Mouse (Mus musculus) liver, embryonic 14.5 days (tissue): Measurements from ENCODE around the gene Ppargc1a. TPM values are rescaled to one million over a fixed set of nuclear protein-coding genes. Genes with fewer than 3 reads are reported as not detected.

Experiments used
- ATAC-seq: fragments of 200-750 bp; cut with Nextera tagmentation; 2 replicates; pipeline ENCODE4 v1.8.0; 2017; ENCODE audit warnings: moderate number of reproducible peaks, mild to moderate bottlenecking, moderate library complexity; ENCODE audit not compliant: insufficient read depth
- DNase-seq, 3 experiments: peaks; one replicate each; pipeline ENCODE4 v3.0.0-alpha.2; 2012 to 2013; ENCODE audit warnings: low read depth in 3 of 3, low spot score in 3 of 3
- H3K27ac ChIP-seq: fragments of 300-500 bp; sonication (generic); 2 replicates; pipeline ENCODE4 v1.5.1; 2014; ENCODE audit warnings: moderate library complexity, mild to moderate bottlenecking, control low read depth, inconsistent platforms
- H3K27me3 ChIP-seq: fragments of 300-500 bp; sonication (generic); 2 replicates; pipeline ENCODE4 v1.6.1; 2014; ENCODE audit warnings: mild to moderate bottlenecking, low read length, moderate library complexity; ENCODE audit not compliant: control insufficient read depth, insufficient read depth
- H3K36me3 ChIP-seq: fragments of 300-500 bp; sonication (generic); replicated peaks from 2 replicates; pipeline ENCODE4 v1.6.1; 2014; ENCODE audit warnings: low read depth; ENCODE audit not compliant: control insufficient read depth, insufficient read depth
- H3K4me1 ChIP-seq, 2 experiments: fragments of 200-500 bp in 1 of 2; fragments of 300-500 bp in 1 of 2; sonication (generic) in 1 of 2; replicated peaks; 2 replicates each; pipeline ENCODE4 v1.6.1; 2012 to 2014; ENCODE audit warnings: antibody characterized with exemption in 1 of 2, inconsistent platforms in 1 of 2, low read length in 1 of 2; ENCODE audit not compliant: control insufficient read depth in 2 of 2, insufficient read depth in 2 of 2
- H3K4me2 ChIP-seq: fragments of 300-500 bp; sonication (generic); 2 replicates; pipeline ENCODE4 v1.6.1; 2014; ENCODE audit warnings: low read depth, mild to moderate bottlenecking, control low read depth, moderate library complexity
- H3K4me3 ChIP-seq, 2 experiments: fragments of 200-500 bp in 1 of 2; fragments of 300-500 bp in 1 of 2; sonication (generic) in 1 of 2; 2 replicates each; pipeline ENCODE4 v1.5.1; 2012 to 2014; ENCODE audit warnings: low read depth in 2 of 2, low read length in 2 of 2, mild to moderate bottlenecking in 2 of 2, control low read depth in 1 of 2, inconsistent platforms in 1 of 2, moderate library complexity in 1 of 2; ENCODE audit not compliant: insufficient read depth in 1 of 2
- H3K9ac ChIP-seq: fragments of 300-500 bp; sonication (generic); replicated peaks from 2 replicates; pipeline ENCODE4 v1.6.1; 2014; ENCODE audit warnings: mild to moderate bottlenecking, control low read depth, moderate library complexity
- H3K9me3 ChIP-seq: fragments of 300-500 bp; sonication (generic); 2 replicates; pipeline ENCODE4 v1.6.1; 2016; ENCODE audit warnings: low read length, mixed read lengths; ENCODE audit not compliant: control insufficient read depth
- CTCF ChIP-seq: IDR thresholded peaks from 2 replicates; pipeline ENCODE4 v1.5.1; 2016; ENCODE audit warnings: antibody characterized with exemption, low read depth, control low read depth
- EP300 ChIP-seq: IDR thresholded peaks from 2 replicates; pipeline ENCODE4 v1.6.1; 2016; ENCODE audit warnings: antibody characterized with exemption, low read depth
- WGBS: fragments of 180-500 bp; shearing (Covaris S2); extraction: QIAGEN DNeasy Blood & Tissue Kit; methylation state at CpG from one replicate; pipeline ENCODE4 v1.1.7; 2014; ENCODE audit not compliant: insufficient replicate concordance; 5-methylcytosine and 5-hydroxymethylcytosine counted together
- polyA plus RNA-seq, 2 experiments: library from polyadenylated mRNA; depleted of rRNA in 1 of 2; stranded (reverse) in 1 of 2; unstranded in 1 of 2; fragments of >200 nt; fragmentation: Nextera tagmentation in 1 of 2; extraction: Ambion mirVana in 1 of 2; gene quantifications; 2 replicates each; pipeline versions ENCODE4 v1.2.1 to v1.2.3; 2012 to 2014

Ppargc1a gene
- polyA plus RNA-seq, 2 experiments: 0.99 to 1.9 TPM

GRCm38 (mm10) chr5:51595644-51596043 lies 28.1 kb upstream of the Ppargc1a start:
- H3K4me2 ChIP-seq: no peak overlapping the region
- DNase-seq: no peak
- H3K9me3 ChIP-seq: no peaks in the 10 kb centered on the region
- no peak overlapping the region for H3K27ac ChIP-seq
- WGBS: 64% methylated on average over 9 of the region's 9 CpGs
- ATAC-seq: no peak
- H3K4me1 ChIP-seq: peaks cover 0 to 7% of the 10 kb centered on the region in 2 experiments; a peak in 1 of 4 replicates
- no peaks in the 10 kb centered on the region for H3K36me3 ChIP-seq
- no peak overlapping the region for H3K4me3 ChIP-seq
- no peak for TF ChIP-seq CTCF
- no peak for TF ChIP-seq EP300
- no peak overlapping the region for H3K9ac ChIP-seq
- H3K27me3 ChIP-seq: no peaks in the 10 kb centered on the region

- no peak overlapping the region for H3K27ac ChIP-seq
- H3K4me1 ChIP-seq: peaks cover 0 to 7% of the 10 kb centered on the region in 2 experiments; a peak in 1 of 4 replicates
- no peak overlapping the region for H3K4me2 ChIP-seq
- DNase-seq (no peak), ATAC-seq (no peak)
- H3K9me3 ChIP-seq: no peaks in the 10 kb centered on the region
- no peak overlapping the region for H3K9ac ChIP-seq
- TF ChIP-seq EP300: no peak
- no peak for TF ChIP-seq CTCF
- H3K36me3 ChIP-seq: no peaks in the 10 kb centered on the region
- H3K4me3 ChIP-seq: no peak overlapping the region
- 32% methylated on average over 5 of the region's 5 CpGs for WGBS
- H3K27me3 ChIP-seq: no peaks in the 10 kb centered on the region
Observed at GRCm38 (mm10) chr5:51592206-51592605, 24.7 kb upstream of the Ppargc1a start.

- 39% methylated on average over 11 of the region's 11 CpGs for WGBS
- H3K4me1 ChIP-seq: peaks cover 0 to 7% of the 10 kb centered on the region in 2 experiments; a peak in 1 of 4 replicates
- no peak overlapping the region for H3K27ac ChIP-seq
- no peaks in the 10 kb centered on the region for H3K27me3 ChIP-seq
- DNase-seq (no peak), ATAC-seq (peak; percentile 18; the same call in 1 of the 2 replicates)
- TF ChIP-seq CTCF (no peak), EP300 (no peak)
- no peak overlapping the region for H3K4me3 ChIP-seq
- H3K36me3 ChIP-seq: no peaks in the 10 kb centered on the region
- no peaks in the 10 kb centered on the region for H3K9me3 ChIP-seq
- H3K9ac ChIP-seq: no peak overlapping the region
- H3K4me2 ChIP-seq: peak overlapping the region; percentile 20
Observed at GRCm38 (mm10) chr5:51591537-51592154, 24.1 kb upstream of the Ppargc1a start.

DNA sequence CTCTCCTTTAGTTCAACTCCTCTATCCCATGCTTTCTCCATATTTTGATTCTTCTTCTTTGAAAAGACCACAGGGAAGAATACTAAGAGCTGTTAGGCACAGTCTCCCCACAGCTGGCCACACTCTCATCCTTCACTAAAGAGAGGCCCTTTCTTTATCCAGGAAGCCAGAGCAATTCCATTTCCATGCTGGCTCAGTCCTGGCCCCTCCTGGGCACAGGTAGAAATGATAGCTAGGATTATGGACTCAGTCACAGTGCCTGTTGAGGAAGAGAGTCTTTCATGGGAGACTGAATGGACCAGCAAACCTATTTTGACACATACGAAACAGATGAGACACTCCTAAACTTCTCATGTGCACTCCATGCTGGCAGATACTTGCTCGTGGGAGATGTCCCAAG lies 18.7 kb upstream of the Ppargc1a start:
- H3K27me3 ChIP-seq: no peaks in the 10 kb centered on the region
- H3K27ac ChIP-seq: no peak overlapping the region
- H3K36me3 ChIP-seq: no peaks in the 10 kb centered on the region
- H3K4me1 ChIP-seq: peaks cover 0 to 2% of the 10 kb centered on the region in 2 experiments; a peak in 1 of 4 replicates
- no peak for ATAC-seq
- H3K9ac ChIP-seq: no peak overlapping the region
- no peak overlapping the region for H3K4me3 ChIP-seq
- DNase-seq: no peak
- H3K9me3 ChIP-seq: no peaks in the 10 kb centered on the region
- no peak overlapping the region for H3K4me2 ChIP-seq
- no peak for TF ChIP-seq EP300
- peak; percentile 8; the same call in 1 of the 2 replicates for TF ChIP-seq CTCF
- WGBS: 58% methylated on average over 2 of the region's 2 CpGs

GRCm38 (mm10) chr5:51584987-51585386 lies 17.5 kb upstream of the Ppargc1a start:
- TF ChIP-seq CTCF (no peak), EP300 (no peak)
- no peak overlapping the region for H3K9ac ChIP-seq
- no peaks in the 10 kb centered on the region for H3K27me3 ChIP-seq
- ATAC-seq (no peak), DNase-seq (no peak)
- H3K4me3 ChIP-seq: no peak overlapping the region
- H3K4me2 ChIP-seq: no peak overlapping the region
- no peak overlapping the region for H3K27ac ChIP-seq
- H3K36me3 ChIP-seq: no peaks in the 10 kb centered on the region
- peaks cover 0 to 2% of the 10 kb centered on the region in 2 experiments; a peak in 1 of 4 replicates for H3K4me1 ChIP-seq
- 20% methylated on average over 6 of the region's 6 CpGs for WGBS
- no peaks in the 10 kb centered on the region for H3K9me3 ChIP-seq
